Mouse (Mus musculus): ENCODE results near the gene Rilp. TPM values are rescaled to one million over a fixed set of nuclear protein-coding genes. Genes with fewer than 3 reads are reported as not detected.
A peak's percentile ranks its signal among the peaks of the same experiment; 100 is the strongest.

The Rilp gene
- total RNA-seq, 4 experiments from 2014 or later = 3.6 to 8.9 (median 8.0) TPM

DNA sequence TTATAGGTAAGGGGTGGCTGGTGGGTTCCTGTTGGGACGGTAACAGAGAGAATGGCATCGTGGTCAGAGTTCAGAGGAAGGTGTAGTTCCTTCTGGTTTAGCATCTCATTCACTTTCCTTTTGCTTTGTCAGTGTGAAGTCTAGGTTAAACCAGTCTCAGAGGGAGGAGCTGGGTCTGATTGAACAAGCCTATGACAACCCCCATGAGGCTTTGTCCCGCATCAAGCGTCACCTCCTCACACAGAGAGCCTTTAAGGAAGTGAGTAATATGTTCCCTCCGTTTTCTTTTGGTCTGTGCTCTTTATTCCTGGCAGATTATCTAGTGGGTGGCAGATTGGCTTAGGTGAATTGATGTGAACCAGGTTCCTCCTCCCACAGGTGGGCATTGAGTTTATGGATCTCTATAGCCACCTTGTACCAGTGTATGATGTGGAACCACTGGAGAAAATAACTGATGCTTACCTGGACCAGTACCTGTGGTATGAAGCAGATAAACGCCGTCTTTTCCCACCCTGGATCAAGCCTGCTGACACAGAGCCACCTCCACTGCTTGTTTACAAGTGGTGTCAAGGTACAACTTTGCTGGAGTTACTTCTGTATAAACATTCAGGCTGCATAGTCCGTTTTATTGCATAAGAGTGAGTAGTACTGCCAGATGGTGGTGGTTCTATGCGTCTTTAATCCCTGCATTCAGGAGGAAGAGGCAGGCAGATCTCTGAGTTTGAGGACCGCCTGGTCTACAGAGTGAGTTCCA, 15.4 kb upstream of the Rilp start:
- no peak for DNase-seq

GRCm38 (mm10) chr11:75498126-75498525, 11.8 kb upstream of the Rilp start:
- no peak for DNase-seq

DNA sequence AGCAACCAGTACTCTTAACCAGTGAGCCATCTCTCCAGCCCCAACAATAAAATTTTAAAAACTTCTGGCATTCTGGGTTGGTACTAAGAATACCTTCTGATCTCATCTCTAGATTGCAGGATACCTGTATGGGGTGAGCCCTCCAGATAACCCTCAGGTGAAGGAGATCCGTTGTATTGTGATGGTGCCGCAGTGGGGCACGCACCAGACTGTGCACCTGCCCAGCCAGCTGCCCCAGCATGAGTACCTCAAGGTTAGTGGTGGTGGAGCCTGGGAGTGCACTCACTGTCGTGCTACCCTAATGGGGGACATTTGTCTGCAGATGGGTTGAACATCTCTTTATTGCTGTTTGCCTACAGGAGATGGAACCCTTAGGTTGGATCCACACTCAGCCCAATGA, 1.7 kb upstream of the Rilp start:
- DNase-seq = no peak

DNA sequence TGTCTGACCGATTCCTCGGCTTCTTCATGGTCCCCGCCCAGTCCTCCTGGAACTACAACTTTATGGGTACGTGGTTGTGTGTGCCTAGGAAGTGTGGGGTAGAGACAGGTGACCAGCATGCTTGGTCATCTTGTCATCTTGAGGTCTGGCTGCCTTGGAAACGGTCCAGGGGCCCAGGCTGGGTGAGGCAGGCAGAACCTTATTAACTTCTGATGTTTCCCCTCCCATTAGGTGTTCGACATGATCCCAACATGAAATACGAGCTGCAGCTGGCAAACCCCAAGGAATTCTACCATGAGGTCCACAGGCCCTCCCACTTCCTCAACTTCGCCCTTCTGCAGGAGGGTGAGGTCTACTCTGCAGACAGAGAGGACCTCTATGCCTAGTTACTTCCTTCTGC, 990 bp upstream of the Rilp start:
- no peak for DNase-seq

DNA sequence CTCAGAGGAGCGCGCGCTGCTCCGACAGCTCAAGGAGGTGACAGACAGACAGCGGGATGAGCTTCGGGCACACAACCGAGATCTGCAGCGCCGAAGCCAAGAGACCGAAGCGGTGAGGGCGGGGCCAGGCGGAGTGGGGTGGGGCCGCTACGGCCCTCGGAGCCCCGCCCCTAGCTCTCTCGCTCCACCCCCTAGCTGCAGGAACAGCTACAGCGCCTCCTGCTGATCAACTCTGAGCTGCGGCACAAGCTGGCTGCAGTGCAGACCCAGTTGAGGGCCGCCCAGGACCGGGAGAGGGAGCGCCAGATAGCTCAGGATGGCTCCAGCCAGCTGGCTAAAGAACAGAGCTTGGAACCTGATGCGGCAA, 716 bp downstream of the Rilp start:
- DNase-seq = peak; percentile 88

DNA sequence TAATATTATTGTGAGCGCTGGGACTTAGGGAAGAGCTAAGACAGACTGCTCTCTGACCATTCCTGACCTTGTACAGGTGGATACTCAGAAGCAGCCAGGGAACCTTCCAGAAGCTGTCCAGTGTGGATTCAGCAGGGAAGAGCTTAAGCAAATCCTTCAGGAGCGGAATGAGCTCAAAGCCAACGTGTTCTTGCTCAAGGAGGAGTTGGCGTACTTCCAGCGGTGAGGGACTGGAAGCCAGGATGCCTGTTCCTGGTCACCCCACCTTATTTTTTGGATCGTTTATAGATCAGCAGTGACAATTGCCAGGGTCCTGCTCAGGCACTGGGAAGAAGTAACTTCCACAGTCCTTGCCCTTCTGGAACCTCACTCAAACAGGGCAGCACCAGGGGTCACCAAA, 1.3 kb downstream of the Rilp start:
- peak; percentile 47 for DNase-seq

DNA sequence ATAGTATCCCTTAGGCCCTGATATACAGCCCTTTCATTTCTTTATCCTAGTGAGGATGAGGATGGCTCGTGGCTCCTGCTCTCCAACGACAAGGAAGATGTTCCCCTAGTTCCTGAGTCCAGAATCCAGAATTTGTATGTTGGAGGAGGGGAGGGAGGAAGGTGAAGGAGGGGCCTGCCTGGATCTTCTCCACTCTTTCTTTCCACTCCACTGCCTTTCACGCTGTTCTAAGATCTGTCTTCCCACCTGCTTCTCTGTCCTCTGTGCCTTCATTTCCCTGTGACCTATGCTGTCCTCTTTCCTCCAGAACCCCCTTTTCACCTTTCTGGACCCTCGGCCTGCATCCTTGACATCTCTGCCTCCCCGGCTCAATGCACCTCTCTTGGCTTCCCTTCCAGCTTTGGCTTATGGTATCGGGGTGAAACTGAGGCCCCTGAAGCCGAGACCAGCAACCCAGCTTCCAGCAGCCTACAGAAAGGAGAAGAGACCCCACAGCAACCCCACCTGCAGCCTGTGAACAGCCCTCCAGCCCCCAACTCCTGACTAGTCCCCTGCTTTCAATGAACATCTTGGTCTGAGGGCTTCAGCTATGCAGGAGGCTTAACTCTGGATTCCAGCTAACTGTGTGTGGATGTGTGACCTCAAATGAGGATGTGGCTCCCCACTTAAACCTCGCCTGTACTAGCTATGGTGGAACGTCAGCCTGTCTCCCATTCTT, 2.6 kb downstream of the Rilp start:
- no peak for DNase-seq

DNA sequence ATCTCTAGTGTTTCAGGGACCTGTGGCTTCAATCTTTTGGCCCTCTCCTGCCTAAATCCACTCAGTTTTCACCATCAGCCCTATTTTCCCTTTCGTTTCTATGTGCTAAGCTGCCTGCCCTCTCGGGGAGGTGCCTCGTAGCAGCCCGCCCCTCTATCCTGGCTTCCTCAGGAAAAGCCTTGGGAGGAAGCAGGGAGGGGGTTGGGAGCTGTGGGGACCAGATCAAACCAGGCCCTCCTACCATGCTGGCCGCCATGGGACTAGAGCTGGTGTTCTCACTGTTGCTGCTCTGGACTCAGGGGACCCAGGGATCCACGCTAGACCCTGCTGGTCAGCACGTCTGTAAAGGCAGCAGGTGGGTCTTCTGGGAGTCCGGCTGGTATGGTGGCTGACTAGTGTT, 3.4 kb downstream of the Rilp start, which contains the start of gene Scarf1:
Gene Scarf1, plus strand, starts transcription at position 205 of the 400 bp plus-strand sequence.
- DNase-seq = peak; percentile 52

DNA sequence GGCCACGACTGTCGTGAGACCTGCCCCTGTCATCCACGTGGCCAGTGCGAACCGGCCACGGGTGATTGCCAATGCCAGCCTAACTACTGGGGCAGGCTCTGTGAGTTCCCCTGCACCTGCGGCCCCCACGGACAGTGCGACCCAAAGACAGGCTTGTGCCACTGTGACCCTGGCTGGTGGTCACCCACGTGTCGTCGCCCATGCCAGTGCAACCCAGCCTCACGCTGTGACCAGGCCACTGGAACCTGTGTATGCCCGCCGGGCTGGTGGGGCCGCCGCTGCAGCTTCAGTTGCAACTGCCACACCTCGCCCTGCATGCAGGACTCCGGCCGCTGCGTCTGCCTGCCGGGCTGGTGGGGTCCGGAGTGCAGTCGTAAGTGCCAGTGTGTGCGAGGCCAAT, 5.3 kb downstream of the Rilp start:
- DNase-seq = no peak

GRCm38 (mm10) chr11:75519834-75520633, 10.1 kb downstream of the Rilp start:
- no peak for DNase-seq

GRCm38 (mm10) chr11:75521609-75522008, 11.7 kb downstream of the Rilp start:
- DNase-seq = no peak

DNA sequence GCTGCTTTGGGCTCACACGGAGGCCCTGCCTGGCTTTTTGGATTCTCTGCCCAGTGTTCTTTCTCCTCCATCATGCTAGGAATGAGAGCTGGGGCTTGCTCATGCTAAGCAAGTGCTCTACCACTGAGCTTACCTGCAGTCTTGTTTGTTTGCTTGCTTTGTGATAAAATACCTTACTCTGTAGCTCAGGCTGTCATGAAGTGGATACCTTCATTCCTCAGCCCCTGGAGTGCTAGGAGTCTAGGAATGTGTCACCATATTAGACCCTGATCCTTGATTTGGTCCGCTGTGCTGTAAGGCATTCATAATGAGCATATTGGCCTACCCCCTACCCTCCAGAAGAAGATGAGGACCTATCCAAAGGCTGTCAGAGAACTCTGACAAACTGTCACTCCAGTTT, 12.9 kb downstream of the Rilp start:
- DNase-seq = no peak

DNA sequence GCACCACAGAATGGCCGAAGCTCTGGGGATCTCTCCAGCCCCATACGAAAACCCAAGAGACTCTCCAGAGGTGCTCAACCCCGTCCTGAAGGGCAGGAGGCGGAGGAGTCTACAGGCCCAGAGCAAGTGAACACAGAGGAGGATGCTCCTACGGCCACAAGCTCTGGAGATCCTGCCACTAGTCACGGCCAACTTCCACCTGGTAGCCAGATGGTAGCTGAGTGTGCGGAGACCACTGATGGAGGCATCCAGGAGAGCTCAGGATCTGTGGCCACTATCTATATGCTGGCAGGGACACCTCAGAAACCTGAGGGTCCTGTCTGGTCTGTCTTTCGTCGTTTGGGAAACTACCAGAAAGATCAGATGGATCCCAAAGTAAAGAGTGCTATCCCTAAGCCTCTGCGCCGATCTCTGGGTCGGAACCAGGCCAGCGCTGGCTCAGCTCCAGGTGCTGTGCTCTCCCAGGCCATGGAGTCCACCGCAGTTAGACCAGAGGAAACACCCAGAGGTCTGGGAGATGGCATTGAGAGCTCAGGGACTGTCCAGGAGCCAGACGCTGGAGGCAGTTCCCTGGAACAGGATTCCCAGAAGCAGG, 15.7 kb downstream of the Rilp start:
- no peak for DNase-seq

DNA sequence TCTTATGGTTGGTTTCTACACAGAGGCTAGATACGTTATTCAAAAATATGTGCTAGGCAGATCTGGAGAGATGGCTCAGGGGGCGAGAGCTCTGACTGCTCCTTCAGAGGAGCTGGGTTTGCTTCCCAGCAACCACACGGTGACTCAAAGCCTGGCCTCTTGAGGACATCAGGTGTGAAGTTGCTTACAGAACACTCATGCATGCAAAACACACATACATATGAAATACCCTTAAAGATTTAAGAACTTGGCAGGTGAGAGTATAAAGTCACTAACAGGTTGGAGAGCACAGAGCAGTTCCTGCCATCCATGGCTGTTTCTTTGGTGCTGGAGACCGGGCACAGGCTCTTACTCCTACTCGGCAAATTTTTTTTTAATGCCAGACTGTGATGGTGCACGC, 17.0 kb downstream of the Rilp start:
- no peak for DNase-seq

DNA sequence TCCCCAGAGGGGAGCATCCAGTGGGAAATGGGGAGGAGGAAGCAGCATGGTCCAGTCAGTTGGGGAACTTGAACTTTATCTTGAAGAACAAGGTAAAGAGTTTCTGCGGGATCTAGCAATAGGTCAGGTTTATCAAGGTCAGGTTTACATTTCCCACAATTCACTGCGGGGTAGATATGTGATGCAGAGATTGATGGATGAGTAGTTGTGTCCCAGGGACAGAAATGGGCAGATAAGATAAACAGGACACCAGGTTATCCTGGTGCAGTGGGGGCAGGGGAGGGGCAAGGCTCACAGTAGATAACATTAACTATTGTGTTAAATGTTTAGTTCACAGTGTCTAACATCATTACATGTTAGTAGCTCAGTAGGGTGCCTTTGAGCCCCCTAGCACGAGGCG, 19.9 kb downstream of the Rilp start:
- DNase-seq = no peak

DNA sequence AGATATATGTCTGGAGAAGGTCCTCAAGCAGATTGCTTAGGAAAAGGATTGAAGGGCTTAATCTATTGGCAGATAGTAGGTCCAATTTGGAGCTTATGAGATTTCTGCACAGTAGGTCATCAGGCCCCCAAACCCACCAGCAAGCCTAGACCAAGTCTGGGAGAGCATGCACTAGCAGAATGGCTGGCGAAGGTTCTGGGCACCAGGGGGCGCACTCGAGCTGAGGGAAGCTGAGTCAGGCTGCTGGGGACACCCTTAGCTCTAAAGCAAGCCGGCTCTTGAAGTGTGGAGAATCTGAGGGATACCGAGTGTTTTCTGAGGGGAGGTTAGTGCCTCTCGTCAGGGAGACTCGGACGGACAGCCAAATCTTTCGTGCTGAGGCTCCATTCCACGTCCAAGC, 20.4 kb downstream of the Rilp start:
- peak; percentile 86 for DNase-seq

DNA sequence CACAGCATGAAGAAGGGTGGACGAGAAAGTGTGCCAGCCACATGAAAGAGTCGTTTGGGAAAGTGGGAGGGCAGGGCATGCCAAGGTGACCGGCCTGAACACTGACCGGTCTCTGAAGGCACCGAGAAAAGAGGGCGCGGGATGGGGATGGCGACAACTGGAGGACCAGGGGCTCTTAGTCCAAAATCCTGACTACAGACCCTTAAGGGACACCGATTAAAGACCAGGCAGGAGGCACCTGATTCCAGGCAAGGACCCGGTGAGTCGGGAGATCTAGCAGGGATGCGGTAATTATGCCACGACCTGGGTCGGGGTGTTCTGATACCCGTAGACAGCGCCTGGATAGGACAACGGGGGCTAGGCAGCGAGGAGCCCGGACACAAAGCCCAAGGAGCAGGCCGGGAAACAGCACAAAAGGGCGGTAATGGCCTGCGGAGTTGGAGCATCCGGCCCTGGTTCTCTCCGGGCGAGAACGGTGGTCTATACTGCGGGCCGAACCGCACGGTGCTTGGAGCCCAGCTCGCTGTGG, 21.0 kb downstream of the Rilp start:
- peak; percentile 39 for DNase-seq

GRCm38 (mm10) chr11:75531469-75532242, 21.8 kb downstream of the Rilp start, which contains the start of gene Slc43a2:
Gene Slc43a2 (plus strand): TSS chr11:75531694.
- DNase-seq = peak; percentile 92

GRCm38 (mm10) chr11:75532340-75533277, 22.7 kb downstream of the Rilp start:
- no peak for DNase-seq

GRCm38 (mm10) chr11:75533314-75534015, 23.6 kb downstream of the Rilp start:
- no peak for DNase-seq

Data from adrenal gland, adult 8-10 months (tissue).